In the genomic region with DNA sequence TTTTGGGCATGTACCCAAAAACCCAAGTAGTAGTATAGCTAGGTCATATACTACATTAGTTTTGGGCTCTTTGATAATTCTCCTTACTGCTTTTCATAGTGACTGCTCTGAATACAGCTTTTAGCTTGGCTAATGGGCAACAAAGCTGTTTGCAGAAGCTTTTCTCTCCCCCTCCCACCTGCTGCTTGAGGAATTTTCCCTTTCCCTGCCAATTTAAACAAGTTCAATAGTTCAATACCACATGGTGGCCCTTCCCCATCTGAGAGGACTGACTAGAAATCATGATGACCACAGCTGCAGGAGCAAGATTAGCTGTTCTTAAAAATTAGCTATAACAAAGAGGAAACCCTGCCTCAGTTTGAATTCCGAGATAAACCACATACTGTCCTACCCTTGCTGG, we compare ENCODE assay signal across 23 mouse cellular contexts. TPM values are rescaled to one million over a fixed set of nuclear protein-coding genes. Genes with fewer than 3 reads are reported as not detected.
DNase-seq lines count a peak whose midpoint lies in the region; ATAC-seq and TF ChIP-seq lines count a peak whose summit lies in the region.
"Had no signal": no experiment of that assay in that cellular context is flagged by ENCODE, and none has a peak within 500 bp of the region (broad histone marks: within the 10 kb centered on the region; RNA-seq: fewer than 3 reads in every experiment).

No protein-coding gene starts in this region.

- peak; percentile 23; the same call in 1 of the 2 replicates for ATAC-seq in forebrain, embryonic 12.5 days (ENCODE audit: low FRiP score)
- ATAC-seq in forebrain, embryonic 16.5 days = no peak
- no peak for ATAC-seq in lung, embryonic 14.5 days (ENCODE audit: insufficient read depth)

- 32% methylated on average over 1 of the region's 1 CpGs for WGBS in forebrain, embryonic 12.5 days
- WGBS in forebrain, embryonic 16.5 days = 20% methylated on average over 1 of the region's 1 CpGs
- 73% methylated on average over 1 of the region's 1 CpGs for WGBS in lung, embryonic 14.5 days

- H3K4me2 ChIP-seq in forebrain, embryonic 12.5 days = no peak overlapping the region
- no peak overlapping the region for H3K4me2 ChIP-seq in forebrain, embryonic 16.5 days (ENCODE audit: low read length)
- no peak overlapping the region for H3K4me2 ChIP-seq in lung, embryonic 14.5 days
- H3K4me2 ChIP-seq: embryonic facial prominence, embryonic 15.5 days; heart, embryonic 15.5 days; kidney, embryonic 15.5 days; liver, embryonic 13.5 days; stomach, embryonic 15.5 days had no signal

- H3K27ac ChIP-seq in forebrain, embryonic 12.5 days = no peak overlapping the region
- H3K27ac ChIP-seq in forebrain, embryonic 16.5 days (ENCODE audit: low read length) = no peak overlapping the region
- H3K27ac ChIP-seq in lung, embryonic 14.5 days (ENCODE audit: low read depth) = no peak overlapping the region
- H3K27ac ChIP-seq: embryonic facial prominence, embryonic 15.5 days; heart, adult 2 months; heart, embryonic 15.5 days; kidney, embryonic 15.5 days; liver, embryonic 13.5 days; stomach, embryonic 15.5 days had no signal

- H3K27me3 ChIP-seq in forebrain, embryonic 12.5 days = no peaks in the 10 kb centered on the region
- H3K27me3 ChIP-seq in forebrain, embryonic 16.5 days (replicated peaks; ENCODE audit: control insufficient read depth, insufficient read depth, low read length) = no peaks in the 10 kb centered on the region
- H3K27me3 ChIP-seq in lung, embryonic 14.5 days (ENCODE audit: insufficient read depth, low read length) = no peaks in the 10 kb centered on the region
- H3K27me3 ChIP-seq: embryonic facial prominence, embryonic 15.5 days; heart, embryonic 15.5 days; kidney, embryonic 15.5 days; liver, embryonic 13.5 days; megakaryocyte, embryonic 14.5 days; stomach, embryonic 15.5 days had no signal

- peaks cover 3% of the 10 kb centered on the region; the same call in 1 of the 2 replicates for H3K36me3 ChIP-seq in forebrain, embryonic 12.5 days (replicated peaks)
- no peaks in the 10 kb centered on the region; the same call in 1 of the 2 replicates for H3K36me3 ChIP-seq in forebrain, embryonic 16.5 days (ENCODE audit: control insufficient read depth, insufficient read depth)
- H3K36me3 ChIP-seq in lung, embryonic 14.5 days (ENCODE audit: insufficient read depth) = 0 out of 2 replicates have a peak, but pooled peaks cover 3% of the 10 kb centered on the region
- H3K36me3 ChIP-seq: embryonic facial prominence, embryonic 15.5 days; stomach, embryonic 15.5 days had no signal

- H3K9ac ChIP-seq in forebrain, embryonic 12.5 days = no peak overlapping the region
- H3K9ac ChIP-seq in forebrain, embryonic 16.5 days (replicated peaks; ENCODE audit: low read depth, low read length) = no peak overlapping the region
- H3K9ac ChIP-seq in lung, embryonic 14.5 days = no peak overlapping the region
- H3K9ac ChIP-seq: embryonic facial prominence, embryonic 15.5 days; heart, embryonic 15.5 days; kidney, embryonic 15.5 days; liver, embryonic 13.5 days; stomach, embryonic 15.5 days had no signal

- no peak for TF ChIP-seq CTCF in lung, embryonic 14.5 days (IDR thresholded peaks at IDR 0.05; ENCODE audit: low read depth)

- 0 out of 2 replicates have a peak, but pooled peaks cover 3% of the 10 kb centered on the region for H3K4me1 ChIP-seq in forebrain, embryonic 12.5 days
- no peaks in the 10 kb centered on the region for H3K4me1 ChIP-seq in forebrain, embryonic 16.5 days (replicated peaks; ENCODE audit: control insufficient read depth, insufficient read depth, low read length)
- no peaks in the 10 kb centered on the region for H3K4me1 ChIP-seq in lung, embryonic 14.5 days (ENCODE audit: insufficient read depth)
- H3K4me1 ChIP-seq: embryonic facial prominence, embryonic 15.5 days; heart, embryonic 15.5 days; kidney, embryonic 15.5 days; liver, embryonic 13.5 days; stomach, embryonic 15.5 days had no signal

- no peak overlapping the region for H3K4me3 ChIP-seq in forebrain, embryonic 12.5 days (replicated peaks)
- no peak overlapping the region for H3K4me3 ChIP-seq in forebrain, embryonic 16.5 days (replicated peaks; ENCODE audit: low read length)
- no peak overlapping the region for H3K4me3 ChIP-seq in lung, embryonic 14.5 days (ENCODE audit: low read depth, low read length)
- H3K4me3 ChIP-seq: embryonic facial prominence, embryonic 15.5 days; heart, adult 2 months; heart, embryonic 15.5 days; kidney, embryonic 15.5 days; liver, embryonic 13.5 days; megakaryocyte, embryonic 14.5 days; stomach, embryonic 15.5 days had no signal

- DNase-seq in lung, embryonic 14.5 days = peak; percentile 3
- DNase-seq in lung, postnatal 36 days = no peak
- DNase-seq in MEL-GATA-1-ER (ENCODE audit: extremely low read depth, low read depth) = peak; percentile 6
- peak; percentile 18 for DNase-seq in embryo, embryonic 10.5 days (ENCODE audit: low spot score)
- DNase-seq in adrenal gland, adult (ENCODE audit: inconsistent age in 2 of 2, low spot score in 1 of 2) = no peak
- DNase-seq: adrenal gland, adult 2 months; cerebellum, adult 11-12 months; cerebellum, postnatal 36 days; gastrocnemius, postnatal 14 days; heart, adult 2 months; liver, embryonic 13.5 days; lung, postnatal 10 days; spleen, adult 18-20 months had no signal

- no peaks in the 10 kb centered on the region for H3K9me3 ChIP-seq in forebrain, embryonic 12.5 days
- no peaks in the 10 kb centered on the region for H3K9me3 ChIP-seq in forebrain, embryonic 16.5 days (ENCODE audit: control insufficient read depth, low read length)
- H3K9me3 ChIP-seq in lung, embryonic 14.5 days (ENCODE audit: low read depth, low read length) = no peaks in the 10 kb centered on the region
- H3K9me3 ChIP-seq: embryonic facial prominence, embryonic 15.5 days; heart, embryonic 15.5 days; kidney, embryonic 15.5 days; liver, embryonic 13.5 days; megakaryocyte, embryonic 14.5 days; stomach, embryonic 15.5 days had no signal

RNA-seq across cellular contexts. Expression of a gene that starts 15.7 kb away (rescaled TPM):
- 4.1 and 5.5 TPM in 2 replicates for polyA plus RNA-seq in forebrain, embryonic 12.5 days (2016; fragmentation: Nextera tagmentation; extraction: Ambion mirVana)
- 14.0 and 17.4 TPM in 2 replicates for polyA plus RNA-seq in forebrain, embryonic 16.5 days (2015; fragmentation: Nextera tagmentation; extraction: Ambion mirVana)
- 0.64 and 1.0 TPM in 2 replicates for polyA plus RNA-seq in lung, embryonic 14.5 days (2014; fragmentation: Nextera tagmentation; extraction: Ambion mirVana)

RNA-seq across cellular contexts. Expression of a gene that starts 39.1 kb away (rescaled TPM):
- 54.7 and 55.6 TPM in 2 replicates for polyA plus RNA-seq in forebrain, embryonic 12.5 days (2016; fragmentation: Nextera tagmentation; extraction: Ambion mirVana)
- 49.8 and 55.2 TPM in 2 replicates for polyA plus RNA-seq in forebrain, embryonic 16.5 days (2015; fragmentation: Nextera tagmentation; extraction: Ambion mirVana)
- polyA plus RNA-seq in lung, embryonic 14.5 days (2014; fragmentation: Nextera tagmentation; extraction: Ambion mirVana) = 35.6 and 37.9 TPM in 2 replicates

RNA-seq across cellular contexts. Expression of a gene that starts 58.6 kb away (rescaled TPM):
- not detected in 2 replicates for polyA plus RNA-seq in forebrain, embryonic 12.5 days (2016; fragmentation: Nextera tagmentation; extraction: Ambion mirVana)
- polyA plus RNA-seq in forebrain, embryonic 16.5 days (2015; fragmentation: Nextera tagmentation; extraction: Ambion mirVana) = not detected in 2 replicates
- polyA plus RNA-seq in lung, embryonic 14.5 days (2014; fragmentation: Nextera tagmentation; extraction: Ambion mirVana) = not detected in 2 replicates
- polyA plus RNA-seq: adrenal gland, adult 2 months; C2C12; heart, adult 2 months; large intestine, adult 2 months; thymus, postnatal 0 days had no signal

Comparison
In these comparisons a context has a peak if more than half of its experiments do, and no peak if none do; other contexts are left out.
1. DNase-seq: peak in lung, embryonic 14.5 days (single experiment), MEL-GATA-1-ER (single experiment) and embryo, embryonic 10.5 days (single experiment); none in lung, postnatal 36 days (single experiment) and adrenal gland, adult (0 of 2).